Mouse (Mus musculus): Measurements from ENCODE around the gene Slc2a9. TPM values are rescaled to one million over a fixed set of nuclear protein-coding genes. Genes with fewer than 3 reads are reported as not detected.
"Not testable (repeated sequence)": the region's sequence is repeated elsewhere in the genome, so short reads cannot be mapped to it uniquely, and the experiment has no call there.

The Slc2a9 gene
- total RNA-seq, 1 experiment from 2014 or later: 2.8 TPM

DNA sequence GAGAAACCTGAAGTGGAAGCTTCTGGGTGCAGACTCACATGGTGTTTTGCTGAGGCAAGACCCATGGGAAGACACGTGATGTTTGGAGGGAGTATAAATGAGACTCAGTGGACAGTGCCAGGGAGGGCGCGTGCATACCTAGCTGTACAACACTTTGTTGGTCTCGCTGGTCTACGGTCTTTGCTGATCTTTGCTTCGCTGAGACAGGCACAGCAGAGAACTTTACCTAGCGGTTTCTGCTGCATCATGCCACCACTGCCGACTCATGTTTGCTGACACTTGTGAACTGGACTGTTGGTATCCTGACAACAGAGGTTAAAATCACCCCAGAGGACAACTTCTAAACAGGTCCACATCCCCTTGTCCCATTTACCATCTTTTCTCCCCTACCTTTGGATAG is 2.9 kb downstream of the Slc2a9 start:
- DNase-seq: no peak

DNA sequence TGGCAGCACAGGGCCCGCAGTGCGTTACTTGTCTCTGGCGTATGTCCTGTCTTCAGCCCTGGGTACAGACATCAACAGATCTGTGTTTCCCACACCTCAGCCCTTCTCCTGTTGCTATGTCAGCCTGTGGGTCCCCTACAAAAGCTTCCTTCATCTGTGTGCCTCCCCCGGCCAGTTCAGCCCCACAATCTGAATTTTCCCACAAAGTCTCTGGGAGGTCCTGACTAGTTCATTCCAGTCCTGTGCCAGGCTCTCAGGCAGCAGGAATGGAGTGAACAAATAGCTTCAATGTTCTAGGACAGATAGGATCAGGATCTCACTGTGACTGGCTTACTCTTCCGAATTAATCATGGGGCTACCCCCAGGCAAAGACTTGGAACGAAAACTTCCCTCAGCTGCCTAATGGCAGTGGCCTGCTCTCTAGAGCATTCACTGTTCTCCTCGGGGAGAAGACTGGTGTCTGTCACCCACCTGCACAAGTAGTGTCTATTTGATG is 3.6 kb downstream of the Slc2a9 start:
- DNase-seq: no peak

DNA sequence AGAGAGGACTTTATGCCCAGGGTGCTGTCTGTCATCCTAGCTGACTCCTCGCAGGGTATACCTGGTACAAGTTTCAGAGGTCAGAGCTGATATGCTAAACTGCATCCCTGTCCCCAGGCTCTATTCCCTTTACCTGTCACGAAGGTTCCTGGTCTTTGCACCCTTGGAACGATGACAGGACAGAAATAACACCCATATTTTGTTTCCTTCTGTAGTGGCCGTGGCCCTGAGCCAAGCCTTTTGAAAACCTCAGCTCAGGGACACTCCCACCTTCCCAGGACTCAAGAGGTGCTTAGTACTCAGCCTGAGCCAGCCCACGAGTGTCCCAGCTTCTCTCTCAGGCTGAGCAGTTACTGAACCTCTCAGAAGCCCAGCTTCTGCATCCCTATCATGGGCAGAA is 4.5 kb downstream of the Slc2a9 start:
- DNase-seq: no peak

- no peak for DNase-seq
These were observed 6.4 kb downstream of the Slc2a9 start for GRCm38 (mm10) chr5:38496491-38497057.

- no peak for DNase-seq
These were observed 9.1 kb downstream of the Slc2a9 start for GRCm38 (mm10) chr5:38493890-38494289.

DNA sequence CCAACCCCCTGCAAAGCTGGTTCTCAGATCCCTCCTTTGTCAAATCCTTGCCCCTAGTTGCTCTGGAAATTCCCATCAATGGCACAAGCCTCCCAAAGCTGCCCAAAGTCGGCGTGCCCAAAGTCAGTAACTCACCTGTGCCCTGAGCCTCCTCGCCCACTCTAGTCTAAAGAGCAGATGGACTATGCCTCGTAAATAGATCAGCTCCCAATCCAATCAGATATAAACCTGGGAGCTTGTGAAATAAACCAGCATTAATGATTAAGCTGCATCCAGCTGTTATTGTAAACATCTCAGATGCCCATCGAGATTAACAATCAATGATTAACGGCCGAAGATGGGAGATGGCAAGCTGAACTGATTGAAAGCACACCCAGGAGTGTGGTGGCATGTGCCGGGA is 11.2 kb downstream of the Slc2a9 start:
- no peak for DNase-seq

DNA sequence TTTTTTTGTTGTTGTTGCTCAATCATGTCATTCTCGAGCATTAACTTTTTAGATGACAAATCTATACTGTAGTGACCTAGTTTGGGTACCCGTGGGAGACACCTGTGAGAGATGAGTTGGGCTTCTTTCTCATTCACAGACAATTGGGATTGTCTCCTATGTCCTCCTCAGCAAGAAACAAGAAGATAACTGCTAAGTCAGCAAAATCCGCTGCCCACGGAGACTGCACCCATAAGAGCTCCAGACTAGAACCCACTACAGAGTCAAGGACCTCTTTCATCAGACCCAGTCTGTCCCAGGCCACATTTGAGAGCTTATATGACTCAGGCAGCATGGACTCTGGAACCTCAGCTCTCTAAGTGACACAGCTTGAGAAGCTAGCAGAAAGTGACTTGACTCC is 13.2 kb downstream of the Slc2a9 start:
- no peak for DNase-seq

GRCm38 (mm10) chr5:38488673-38489615 is 14.0 kb downstream of the Slc2a9 start:
- DNase-seq: no peak

GRCm38 (mm10) chr5:38488026-38488425 is 14.9 kb downstream of the Slc2a9 start:
- DNase-seq: no peak

GRCm38 (mm10) chr5:38487247-38487646 is 15.7 kb downstream of the Slc2a9 start:
- no peak for DNase-seq

DNA sequence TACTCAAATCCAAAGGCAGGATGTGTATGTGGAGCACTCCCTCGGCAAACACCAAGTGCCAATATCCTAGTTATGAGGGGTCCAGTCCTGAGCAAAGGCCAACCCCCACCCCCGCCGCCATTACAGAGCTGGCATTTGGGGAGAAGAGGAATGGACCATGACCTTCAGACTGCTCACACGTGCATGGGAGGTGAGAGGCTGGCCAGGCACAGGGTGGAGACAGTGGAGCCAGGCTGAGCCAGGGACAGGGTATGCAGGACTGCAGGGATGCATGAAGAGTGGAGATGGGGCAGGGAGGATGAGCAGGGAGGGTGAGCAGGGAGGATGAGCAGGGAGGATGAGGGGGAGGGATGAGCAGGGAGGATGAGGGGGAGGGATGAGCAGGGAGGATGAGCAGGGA is 17.0 kb downstream of the Slc2a9 start:
- no peak for DNase-seq

DNA sequence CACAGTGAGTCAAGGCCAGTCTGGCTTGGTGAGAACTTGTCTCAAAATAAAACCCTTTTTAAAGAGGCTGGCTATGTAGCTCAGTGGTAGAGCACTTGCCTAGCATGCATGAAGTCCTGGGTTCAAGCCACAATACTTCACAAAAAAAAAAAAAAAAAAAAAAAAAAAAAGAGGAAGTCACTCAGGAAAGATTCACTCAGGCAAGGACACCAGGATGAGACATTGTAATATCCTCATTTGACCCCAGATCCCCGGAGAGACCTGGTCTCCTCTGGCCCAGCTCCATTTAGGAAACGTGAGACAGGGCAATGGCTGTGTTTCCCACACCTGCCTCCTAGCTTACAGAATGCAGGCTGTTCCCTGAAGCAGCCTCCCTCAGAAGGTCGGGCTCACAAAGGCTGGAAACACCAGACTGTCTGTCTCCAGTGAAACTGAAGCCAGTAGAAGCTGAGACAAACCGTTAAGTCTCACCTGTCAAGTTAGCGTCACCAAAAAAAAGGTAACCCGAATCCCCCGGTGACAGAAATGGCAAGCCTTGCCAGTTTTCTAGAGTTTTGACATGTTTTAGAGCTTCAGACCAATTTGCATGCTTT is 19.3 kb downstream of the Slc2a9 start:
- DNase-seq: no peak

DNA sequence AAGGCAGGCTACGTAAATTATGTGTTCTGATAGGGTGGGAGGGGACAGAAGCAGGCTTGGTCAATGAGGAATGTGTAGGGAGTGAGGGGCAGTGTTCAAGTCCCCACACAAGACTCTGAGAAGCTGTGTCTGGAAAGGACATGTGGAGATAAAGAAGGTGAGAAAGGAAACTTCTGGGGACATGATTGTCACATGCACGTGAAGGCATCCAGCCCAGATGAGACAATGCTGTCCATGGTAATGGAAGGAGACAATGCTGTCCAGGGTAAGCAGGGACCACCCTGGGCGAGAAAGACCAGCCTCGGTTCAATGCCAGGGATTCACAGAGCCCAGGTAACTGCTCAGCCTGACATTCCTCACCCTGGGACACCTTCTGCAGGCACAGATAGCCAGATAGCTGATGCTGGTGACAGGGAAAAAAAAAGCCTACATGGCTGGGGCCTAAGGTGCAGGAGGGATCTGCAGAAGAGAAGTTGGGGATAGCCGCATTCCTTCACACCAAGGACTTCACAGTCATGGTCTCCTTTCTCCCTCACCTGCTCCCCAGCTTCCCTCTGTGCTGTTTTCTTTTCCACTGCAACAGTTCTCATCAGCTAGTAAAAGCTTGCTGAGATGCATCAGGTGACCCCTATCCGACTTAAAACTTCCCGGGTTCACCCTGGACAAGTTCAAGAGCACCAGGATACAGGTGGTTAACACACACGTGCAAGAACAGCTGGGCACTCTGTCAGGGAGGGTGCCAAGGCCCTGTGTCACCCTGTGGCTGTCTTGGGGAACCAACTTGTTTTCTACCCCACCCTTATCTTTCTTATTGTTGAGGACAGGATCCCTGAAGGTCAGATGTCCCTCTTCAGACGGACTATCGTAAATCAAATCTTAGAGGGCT is 21.9 kb downstream of the Slc2a9 start:
- no peak for DNase-seq

- peak; percentile 76 for DNase-seq
These were observed 22.8 kb downstream of the Slc2a9 start for GRCm38 (mm10) chr5:38479908-38480725.

DNA sequence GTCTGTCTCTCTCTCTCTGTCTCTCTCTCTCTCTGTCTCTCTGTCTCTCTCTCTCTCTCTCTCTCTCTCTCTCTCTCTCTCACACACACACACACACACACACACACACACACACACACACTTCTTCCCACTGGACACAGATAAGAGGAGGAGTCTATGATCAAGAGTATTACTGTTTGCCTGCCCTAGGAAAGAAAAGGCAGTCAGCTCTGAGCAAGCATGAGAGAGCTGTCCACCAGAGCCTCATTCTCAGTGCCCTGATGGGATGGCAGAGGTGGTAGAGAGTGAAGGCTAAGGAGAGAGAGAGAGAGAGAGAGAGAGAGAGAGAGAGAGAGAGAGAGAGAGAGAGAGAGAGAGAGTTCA is 23.4 kb downstream of the Slc2a9 start:
- not testable (repeated sequence) for DNase-seq

DNA sequence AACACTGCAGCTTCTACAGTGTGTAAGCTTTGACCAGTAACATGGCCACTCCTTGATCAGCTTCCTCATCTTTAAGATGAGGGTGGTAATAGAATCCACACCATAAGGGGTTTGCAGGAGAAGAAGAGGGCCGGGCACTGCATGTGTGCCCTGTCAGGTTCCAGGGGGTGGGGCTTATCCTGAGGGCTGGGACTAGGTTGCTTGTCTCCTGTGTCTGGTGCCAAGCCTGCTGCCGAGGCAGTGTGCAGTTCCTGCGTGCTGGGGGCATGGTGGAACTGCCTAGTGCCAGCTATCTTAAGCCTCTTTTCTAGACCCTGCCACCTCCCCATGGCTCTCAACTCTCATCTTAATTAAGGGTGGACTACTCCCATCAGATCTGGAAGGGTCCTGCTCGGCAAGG is 23.9 kb downstream of the Slc2a9 start:
- peak; percentile 27 for DNase-seq

- no peak for DNase-seq
These were observed 25.1 kb downstream of the Slc2a9 start for GRCm38 (mm10) chr5:38477731-38478445.

GRCm38 (mm10) chr5:38476861-38477565 is 25.9 kb downstream of the Slc2a9 start:
- DNase-seq: peak; percentile 54

DNA sequence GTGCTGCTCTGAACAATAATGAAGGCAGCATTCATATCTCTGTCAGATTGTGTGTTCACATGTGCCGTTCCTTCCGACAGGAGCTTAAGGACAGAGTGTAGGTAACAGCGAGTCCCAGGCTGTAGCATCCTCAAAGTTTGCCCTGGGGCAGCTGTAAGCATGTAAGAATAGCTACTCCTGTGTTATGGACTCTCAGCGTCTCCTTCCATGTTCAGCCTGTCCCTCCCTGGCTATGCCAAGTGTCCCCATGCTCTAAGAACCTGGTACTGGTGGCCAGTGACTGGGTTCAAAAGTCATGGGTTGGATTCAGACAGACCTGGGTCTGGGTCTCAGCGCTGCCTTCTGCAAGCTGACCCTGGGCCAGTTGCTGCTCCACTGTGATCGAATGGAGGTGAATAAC is 32.1 kb downstream of the Slc2a9 start:
- no peak for DNase-seq
